Mouse (Mus musculus): ENCODE results near the gene Prpf6.

The Prpf6 gene

DNA sequence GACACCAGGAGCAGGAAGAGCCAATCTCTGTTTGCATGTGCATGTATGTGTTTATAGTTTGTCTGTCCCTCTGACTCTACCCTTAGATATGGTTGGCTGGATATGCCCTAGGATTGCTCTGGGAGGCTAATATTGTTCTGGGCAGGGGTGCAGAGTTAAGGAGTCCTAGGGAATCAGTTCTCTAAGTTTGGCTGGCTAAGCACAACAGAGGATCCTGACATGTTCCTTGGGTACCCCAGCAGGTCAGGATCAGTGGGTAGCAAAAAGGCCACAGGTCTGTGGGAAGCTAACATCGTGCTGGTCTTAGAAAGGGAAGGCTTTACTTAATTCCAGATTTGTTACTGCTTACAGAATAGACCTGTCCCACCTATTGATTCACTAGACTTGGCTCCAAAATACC is 12.0 kb upstream of the Prpf6 start:
- DNase-seq (ENCODE audit: low spot score): no peak

DNA sequence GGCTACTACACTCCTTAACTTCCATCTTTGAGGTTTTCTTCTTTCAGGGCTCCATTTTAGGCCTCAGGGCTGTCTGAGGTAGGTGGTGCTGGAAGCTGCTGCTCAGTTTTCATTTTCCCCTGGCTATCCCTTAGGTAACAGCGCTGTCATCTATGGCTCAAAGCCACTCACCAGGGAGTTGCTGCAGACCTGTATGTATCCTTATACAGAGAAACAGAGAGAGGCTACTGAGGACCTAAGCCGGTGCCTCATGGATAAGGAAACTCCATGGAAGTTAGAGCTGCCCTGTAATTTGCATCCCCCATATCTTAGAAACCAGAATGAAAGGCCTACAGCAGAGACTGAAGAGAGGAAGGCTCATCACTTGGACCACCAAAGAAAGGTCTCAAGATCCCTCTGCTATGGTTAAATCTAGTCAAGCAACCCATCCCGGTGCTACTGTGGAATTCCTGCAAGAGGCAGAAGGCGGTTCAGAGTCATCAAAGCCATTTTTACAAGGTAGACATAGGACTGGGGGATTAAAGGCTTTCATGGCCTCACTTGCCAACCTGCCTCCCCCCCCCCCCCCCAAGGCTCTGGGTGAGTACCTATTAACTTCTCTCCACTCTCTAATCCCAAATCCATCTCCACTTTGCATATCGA is 11.4 kb upstream of the Prpf6 start:
- no peak for DNase-seq (ENCODE audit: low spot score)

DNA sequence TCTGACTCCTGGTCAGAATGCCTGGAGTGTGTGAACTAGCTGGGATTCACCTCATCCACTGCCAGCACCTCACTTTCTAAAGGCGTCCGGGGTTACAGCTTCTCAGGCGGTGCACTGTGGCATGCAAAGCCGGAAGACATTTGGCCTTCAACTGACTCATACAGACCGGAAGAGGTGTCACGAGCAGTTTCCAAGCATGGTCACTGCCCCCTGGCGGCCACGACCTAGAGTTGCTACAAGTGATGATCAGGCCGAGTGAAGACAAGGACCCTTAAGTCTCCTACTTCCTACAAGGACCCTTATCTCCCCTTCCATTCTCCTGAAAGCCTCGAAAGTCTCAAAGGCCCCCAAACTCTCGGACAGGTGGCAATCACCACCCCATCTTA is 10.7 kb upstream of the Prpf6 start:
- DNase-seq (ENCODE audit: low spot score): peak; percentile 76

DNA sequence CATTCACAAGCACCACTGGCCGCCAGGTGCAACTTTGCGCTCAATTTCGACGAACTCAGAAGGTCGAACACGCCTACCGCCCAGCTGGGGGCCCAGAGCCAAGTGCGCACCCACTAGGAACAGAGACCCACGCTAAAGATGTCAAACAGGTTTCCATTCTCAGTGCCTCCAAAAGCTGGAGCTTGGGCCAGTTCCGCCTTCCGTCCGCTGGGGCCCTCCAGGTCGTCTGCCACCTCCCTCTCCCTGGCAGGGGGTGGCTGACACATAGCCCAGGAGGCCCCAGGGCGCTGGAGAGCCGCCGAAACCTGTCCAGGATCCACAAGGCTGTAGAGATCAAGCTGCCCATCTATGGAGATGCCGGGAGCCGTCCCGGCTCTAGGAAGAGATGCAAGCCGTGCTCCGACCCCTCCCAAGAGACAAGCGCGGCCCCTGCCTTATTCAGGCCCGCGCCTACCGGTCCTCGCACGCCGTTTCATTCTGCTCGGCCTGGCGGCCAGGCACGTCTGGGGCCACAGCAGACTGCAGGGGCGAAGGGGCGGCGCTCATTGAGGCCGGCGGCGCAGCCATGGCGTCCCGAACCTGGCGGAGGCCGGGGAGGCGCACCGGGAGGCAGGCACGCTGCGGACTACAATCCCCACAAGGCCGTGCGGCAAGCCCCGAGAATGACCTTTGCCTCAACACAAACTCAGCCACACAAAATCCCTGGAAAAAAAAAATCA is 10.1 kb upstream of the Prpf6 start:
- DNase-seq (ENCODE audit: low spot score): peak; percentile 70

DNA sequence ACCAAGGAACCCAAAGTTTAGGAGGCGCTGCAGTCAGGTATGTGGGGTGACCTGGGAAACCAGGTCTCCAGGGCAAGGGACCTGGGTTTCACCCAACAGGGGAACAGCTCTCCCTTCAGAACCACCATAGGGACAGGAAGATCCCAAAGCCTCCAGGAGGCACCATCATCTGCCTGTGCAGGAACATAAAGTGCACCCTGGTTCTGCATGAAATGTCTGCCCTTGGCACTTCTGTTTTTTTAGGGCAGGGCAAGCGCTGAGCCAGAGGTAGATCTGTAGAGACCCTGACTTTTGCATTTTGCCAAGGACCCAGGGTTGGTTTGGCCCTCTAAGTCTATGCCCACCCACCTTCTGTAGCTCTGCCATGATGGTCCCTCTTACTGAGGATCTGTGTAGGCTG is 9.3 kb upstream of the Prpf6 start:
- no peak for DNase-seq (ENCODE audit: low spot score)

DNA sequence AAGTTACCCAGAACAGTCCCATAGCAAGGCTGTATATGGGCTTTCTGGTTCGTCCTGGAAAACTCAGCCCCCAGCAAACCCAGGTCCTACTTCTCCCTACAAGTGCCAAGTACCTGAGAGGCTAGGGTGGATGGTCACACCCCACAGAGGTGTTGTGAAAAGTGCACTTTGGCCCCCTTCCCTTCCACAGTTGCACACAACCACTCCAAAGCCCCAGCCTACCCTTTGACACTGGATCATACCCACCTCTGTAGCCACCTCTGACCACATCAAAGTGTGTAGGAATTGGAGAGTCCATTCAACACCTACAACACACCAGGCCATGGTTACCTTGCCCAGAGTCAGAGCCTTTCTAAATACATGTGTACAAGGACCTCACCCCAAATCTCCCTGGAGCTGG is 8.7 kb upstream of the Prpf6 start:
- DNase-seq (ENCODE audit: low spot score): no peak

DNA sequence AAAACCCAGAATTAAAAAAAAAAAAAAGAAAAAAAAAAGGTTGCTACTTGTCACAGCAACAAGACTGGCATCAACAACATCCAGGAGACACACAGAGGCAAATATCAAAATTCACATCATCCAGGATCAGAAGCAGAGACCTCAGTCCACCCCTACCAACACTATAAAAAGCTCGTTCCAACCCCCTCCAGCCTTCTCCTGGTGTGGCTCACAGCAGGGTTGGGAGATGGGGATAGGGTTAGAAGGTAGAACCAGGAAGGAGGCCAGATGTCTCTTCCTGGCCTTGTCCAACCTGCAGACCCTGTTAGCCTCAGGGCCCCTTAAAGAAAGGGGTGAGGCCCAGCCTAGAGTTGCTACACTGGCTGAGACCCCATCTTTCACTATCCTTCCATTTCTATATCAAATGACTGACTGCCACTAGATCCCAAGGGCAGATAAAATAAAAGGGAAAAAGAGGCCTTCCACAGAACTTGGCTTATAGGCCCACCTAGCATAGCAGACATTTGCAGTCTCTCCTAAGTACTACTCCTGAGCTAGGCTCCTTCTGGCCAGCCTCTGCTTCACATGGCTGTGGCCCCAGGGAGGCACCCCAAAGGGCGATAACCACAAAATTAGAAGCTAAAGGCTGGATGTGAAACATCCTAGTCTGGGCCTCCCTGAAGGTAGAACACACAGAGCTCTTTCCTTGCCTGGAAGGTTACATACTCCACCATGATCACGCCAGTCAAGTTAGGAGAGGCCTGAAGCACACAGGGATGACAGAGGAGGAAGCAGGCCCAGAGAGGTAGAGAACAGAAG is 8.0 kb upstream of the Prpf6 start:
- no peak for DNase-seq (ENCODE audit: low spot score)

DNA sequence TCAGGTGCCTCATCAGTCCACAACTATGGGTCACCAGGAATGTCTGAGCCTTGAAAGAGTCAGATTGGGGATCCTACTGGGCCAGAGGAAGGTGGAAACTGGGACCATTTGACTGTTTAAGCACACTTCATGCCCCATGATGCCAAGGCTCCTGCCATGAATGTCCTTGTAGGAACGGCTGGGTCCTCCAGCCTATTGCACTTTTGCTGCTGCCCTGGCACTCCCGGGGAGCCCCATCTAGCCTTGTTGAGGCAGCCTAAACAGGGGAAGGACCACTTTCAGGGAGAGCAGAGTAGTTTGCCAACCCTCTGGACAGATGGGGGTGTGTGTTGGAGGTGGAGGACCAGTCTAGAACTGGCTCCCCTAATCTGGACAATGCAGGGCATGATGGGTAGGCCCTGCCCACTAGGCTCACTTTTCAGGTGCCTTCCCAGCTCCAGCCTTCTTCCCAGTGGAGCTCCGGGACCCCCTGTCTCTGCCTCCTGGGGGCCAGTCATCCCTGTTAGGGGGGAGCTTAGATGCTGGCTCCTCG is 7.2 kb upstream of the Prpf6 start, which contains the start of gene Uckl1:
Gene Uckl1, minus strand, starts transcription at position 482 of the 532 bp plus-strand sequence.
- DNase-seq (ENCODE audit: low spot score): no peak

DNA sequence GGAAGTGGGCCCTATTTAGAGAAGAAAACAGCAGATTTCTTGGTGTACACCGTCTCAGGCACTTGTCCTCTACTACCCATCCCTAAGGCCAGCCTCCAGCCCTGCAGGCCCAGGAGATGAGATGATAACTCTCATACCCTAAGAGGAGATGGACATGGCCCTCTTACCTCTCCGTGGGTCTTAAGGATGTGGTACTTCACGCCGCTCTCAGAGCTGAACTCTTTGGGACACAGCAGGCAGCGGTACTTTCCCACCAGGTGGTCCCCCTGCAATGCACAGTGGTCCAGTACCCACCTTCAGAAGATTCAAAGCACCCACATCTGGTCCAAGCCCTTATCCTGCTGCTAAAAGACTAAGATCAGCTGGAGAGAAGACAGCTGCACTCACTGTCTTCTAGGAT is 6.2 kb upstream of the Prpf6 start:
- DNase-seq (ENCODE audit: low spot score): no peak

DNA sequence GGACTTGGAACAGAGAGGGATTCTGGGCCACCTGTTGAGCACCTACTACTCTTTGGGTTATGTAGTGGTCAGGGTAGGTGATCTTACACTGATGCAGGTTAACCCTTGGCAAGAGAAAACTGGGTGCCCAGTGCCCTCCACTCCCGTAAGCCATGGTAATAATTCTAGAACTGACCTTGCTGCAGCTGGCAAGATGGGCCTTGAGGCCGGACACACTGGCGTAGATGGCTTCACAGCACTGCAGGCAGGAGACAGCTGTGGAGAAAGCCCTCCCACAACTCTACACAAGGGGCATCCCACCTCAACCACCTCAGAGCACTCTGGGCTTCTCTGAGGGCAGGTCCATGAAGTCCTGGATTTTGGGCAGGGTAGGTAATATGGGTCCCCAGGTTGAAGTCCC is 5.5 kb upstream of the Prpf6 start:
- DNase-seq (ENCODE audit: low spot score): no peak

DNA sequence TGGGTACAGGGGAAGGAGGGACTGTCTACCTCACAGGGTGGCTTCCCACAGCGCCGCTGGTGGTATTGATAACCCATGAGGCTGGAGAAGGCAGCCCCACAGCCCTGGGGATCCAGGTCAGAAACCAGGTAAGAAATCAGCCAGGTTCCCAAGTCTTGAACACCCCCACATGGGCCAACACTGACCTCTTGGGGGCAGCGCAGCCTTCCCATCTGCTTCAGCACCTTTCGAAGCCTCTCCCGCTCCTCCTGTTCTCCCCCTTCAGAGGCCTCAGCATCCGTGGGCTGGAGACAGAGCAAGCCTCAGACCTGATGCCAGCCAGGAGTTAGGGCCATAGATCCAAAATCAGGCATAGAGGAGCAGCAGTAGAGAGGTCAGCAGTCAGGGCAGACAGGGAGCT is 3.9 kb upstream of the Prpf6 start:
- no peak for DNase-seq (ENCODE audit: low spot score)

DNA sequence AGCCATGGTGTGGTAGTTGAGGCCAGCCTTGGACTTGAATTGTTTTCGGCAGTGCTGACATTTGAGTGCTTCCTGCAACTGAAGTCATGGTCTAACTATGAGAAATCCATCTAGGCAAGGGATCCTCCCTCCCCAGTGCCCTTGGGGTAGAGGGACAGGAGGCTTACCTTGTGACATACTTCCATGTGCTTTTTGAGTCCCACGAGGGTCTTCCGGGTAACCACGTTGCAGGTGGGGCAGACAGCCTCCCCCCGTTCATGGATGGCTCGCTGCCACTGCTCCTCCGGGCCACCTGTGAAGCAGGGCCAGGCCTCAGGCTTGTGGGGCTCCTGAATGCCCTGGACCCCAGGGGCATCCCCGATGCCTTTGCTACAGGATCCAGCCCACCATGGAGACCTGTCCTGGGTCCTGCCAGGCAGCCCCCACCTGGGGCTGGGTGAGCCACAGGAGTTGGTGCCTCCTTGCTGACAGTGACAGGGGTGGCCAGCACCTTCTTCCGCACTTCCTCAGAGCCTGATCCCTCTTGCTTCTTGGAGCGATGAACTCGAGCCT is 3.4 kb upstream of the Prpf6 start:
- no peak for DNase-seq (ENCODE audit: low spot score)

DNA sequence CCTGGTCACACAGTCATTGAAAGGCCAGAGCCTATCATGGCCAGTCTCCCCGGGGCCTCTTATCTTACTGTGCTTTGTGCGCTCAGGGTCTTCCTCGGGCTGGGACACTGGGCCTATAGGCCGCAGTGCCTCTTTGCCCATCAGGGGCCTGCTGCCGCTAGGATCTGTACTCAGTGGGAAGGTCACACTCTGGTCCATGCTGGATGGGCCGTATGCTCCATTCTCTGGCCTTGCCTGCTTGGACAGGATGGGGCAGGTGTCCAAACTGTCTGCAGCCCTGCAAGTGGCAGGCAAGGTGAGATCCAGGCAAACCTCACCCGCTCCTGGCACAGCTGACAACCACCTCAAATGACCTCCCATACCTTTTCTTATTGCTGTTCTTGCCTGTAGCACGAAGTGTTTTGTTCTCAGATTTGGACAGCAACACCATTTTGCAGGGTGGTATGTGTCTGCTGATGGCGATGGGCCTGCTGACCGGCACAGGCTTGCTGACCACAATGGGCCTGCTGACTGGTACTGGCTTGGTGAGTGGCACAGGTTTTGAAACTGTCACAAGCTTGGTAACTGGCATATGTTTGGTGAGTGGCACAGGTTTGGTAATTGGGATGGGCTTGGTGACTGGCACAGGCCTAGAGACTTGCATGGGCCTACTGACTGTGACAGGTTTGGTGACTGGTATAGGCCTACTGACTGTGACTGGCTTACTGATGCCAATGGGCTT is 2.5 kb upstream of the Prpf6 start:
- no peak for DNase-seq (ENCODE audit: low spot score)

DNA sequence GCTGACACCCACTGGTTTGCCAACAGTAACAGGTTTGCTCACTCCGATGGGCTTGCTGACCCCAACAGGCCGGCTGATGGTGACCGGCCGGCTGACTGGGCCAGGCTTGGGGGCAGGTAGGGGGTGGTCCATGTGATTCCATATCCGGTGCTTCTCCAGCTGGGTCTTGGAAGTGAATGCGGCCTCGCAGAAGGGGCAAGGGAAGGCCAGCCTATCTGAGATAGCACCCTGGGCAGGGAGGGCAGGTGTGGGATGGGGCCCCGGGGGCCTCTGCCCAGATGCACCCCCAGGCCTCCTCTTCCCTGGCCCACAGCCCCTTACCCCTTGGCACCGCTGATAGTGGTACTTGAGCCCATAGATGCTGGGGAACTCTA is 1.9 kb upstream of the Prpf6 start:
- no peak for DNase-seq (ENCODE audit: low spot score)

DNA sequence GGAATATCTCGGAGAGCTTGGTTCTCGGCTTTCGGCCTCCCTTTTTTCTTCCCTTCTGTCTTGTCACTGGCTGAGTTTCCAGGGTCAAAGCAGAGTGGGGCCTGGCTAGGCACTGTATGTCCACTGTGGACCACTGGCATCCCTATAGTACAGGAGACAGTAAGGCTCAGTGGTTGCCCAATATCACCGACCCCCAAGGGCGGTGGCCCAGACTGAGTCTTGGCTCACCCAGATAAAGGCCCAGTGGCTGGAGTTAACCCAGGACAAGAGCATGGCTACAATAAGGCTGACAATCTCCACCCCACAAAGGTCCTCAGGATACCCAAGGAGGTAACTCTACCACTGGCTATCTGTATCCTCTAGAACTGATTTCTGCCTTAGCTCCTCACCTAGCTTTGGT is 1.2 kb upstream of the Prpf6 start:
- DNase-seq (ENCODE audit: low spot score): no peak

DNA sequence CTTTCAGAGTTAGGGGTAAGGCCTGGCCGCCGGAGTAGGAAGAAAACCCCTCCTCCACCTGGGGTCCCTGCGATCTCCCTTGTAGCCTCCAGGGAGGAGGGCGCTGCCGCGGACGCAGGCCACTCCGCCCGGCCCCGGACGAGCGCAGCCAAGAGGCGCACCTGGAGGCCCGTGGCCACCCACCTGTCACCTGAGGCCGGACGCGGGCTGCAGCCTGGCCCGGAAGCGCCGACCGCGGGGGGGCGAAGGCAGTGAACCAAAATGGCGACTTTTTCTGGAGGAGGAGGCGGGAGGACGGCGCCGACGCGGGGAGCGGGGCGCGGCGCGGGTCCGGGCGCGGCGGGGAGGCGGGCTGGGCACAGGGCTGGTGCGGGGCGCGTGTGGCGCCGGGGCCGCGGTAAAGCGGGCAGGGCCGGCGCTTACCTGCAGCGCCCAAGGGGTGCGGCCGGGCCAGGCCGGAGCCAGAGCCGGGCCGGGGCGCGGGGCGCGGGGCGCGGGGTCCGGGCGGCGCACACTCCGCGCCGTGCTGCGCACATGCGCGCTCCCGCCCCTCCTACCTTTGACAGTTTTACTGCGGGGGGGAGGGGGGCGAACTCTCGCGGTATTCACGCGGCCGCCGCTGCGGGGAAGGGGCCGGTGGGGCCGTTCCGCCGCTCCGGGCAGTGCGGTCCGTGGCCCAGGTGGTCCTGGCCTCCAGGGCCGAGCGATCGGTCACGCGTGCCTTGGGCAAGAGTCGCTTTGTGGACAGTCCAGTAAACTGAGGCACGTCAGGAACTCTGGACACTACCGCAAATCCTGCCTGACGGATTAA is 768 bp downstream of the Prpf6 start, which contains the start of gene Zfp512b:
Gene Zfp512b, minus strand, starts transcription at position 573 of the 811 bp plus-strand sequence.
- peak; percentile 43 for DNase-seq (ENCODE audit: low spot score)

DNA sequence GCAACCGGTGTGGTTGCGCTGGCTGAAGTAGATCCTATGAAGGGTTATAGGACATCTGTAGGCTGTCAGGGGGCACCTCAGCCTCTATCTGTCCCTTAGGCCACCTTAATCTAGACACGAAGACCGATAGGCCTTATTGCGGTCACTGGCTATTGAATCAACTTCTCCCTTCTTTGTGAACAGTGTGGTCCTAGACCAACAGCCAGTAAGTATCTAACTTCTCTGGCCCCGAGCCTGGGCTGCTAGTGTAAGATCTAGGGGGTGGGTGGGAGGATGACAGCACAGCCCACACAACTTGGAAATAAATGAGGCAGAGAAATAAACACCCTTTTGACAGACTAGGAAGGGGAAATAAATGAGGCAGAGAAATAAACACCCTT is 1.4 kb downstream of the Prpf6 start:
- DNase-seq (ENCODE audit: low spot score): no peak

DNA sequence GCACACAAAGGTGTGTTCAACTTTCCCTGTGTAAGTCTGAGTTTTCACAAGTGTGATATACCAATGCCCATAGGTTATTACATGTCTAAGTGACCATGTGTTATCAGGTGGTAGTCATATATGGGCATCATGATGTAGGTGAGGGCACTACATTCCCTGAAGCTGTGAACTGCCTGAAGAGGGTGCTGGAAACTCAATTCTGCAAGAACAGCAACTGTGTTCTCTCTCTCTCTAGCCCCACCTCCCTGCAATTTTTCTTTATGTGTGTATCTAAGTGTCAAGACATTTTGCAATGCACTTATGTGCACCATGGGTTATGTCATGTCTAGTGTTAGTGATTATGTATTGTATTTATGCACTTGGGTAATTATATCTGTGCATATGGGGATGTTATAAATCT is 2.3 kb downstream of the Prpf6 start:
- no peak for DNase-seq (ENCODE audit: low spot score)

DNA sequence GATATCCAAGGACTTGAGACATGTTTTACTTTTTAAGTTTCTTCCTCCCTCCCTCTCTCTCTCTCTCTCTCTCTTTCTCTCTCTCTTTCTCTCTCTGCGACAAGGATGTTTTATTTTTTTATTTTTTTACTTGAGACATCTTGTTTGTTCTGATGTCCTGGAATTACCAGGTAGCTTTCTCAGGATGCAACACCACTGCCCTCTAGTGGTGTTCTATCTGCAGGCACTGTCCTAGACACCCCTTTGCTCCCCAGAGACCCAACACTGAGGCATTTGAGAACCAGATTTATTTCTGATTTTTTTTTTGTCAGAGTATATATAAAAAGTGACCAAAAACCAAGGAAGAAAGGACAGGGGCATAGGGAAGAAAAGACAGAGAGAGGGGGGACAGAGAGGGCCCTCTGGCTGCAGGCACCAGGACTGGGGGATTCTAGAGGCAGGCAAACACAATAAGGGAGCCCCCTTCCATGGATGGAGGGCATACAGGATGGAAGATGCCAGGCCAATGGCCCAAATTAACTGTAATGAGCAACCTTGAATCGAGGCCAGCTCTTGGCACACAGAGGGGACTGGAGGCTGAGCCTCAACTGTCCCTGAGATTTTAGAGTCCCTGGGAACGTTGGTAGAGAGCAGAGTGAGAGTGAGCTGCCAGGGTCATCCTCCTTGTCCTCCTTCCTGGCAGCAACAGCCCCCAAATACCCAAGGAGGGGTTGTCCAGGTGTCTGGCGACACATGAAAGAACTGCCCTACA is 3.5 kb downstream of the Prpf6 start:
- peak; percentile 62 for DNase-seq (ENCODE audit: low spot score)

DNA sequence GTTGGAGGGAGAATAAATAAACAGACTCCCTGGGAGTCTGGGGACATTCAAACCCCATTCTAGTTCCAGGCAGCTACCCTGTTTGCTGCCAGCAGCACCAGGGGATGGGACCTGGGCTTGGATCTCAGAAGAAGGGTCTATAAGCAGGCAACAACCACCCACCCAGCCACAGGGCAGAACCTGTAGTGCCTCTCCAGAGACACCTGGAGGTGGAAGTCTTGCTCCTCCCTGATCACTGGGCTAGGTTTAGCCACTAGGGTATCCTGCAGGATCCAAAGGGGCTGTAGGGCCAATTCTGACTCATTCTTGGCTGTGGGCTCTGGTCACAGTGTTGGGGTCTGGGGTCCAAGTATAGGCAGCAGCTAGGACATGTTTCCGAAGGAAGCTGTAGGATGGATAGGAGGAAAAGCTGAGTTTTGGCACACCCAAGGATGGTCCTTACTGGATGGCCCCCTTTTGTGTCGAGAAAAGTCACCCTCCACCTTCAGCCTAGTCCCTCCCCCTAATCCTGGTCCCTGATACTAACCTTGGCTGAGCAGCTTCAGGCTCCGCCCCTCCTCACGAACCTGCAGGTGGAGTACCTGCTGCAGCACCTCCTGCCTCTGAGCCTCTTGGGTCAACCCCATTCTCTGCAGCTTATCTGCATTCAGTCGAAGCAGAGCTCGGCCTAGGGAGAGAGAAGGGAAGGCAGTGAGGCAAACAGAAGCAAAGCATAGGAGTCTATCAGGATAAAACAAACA is 4.7 kb downstream of the Prpf6 start:
- DNase-seq (ENCODE audit: low spot score): no peak
